Mouse (Mus musculus) intestine, embryonic 16.5 days (tissue): ENCODE results near the gene Mzt1. TPM values are rescaled to one million over a fixed set of nuclear protein-coding genes. Genes with fewer than 3 reads are reported as not detected.
A peak's percentile ranks its signal among the peaks of the same experiment; 100 is the strongest.
"Not testable (repeated sequence)": the region's sequence is repeated elsewhere in the genome, so short reads cannot be mapped to it uniquely, and the experiment has no call there.

ENCODE experiments used
- ATAC-seq: fragments of 200-750 bp; cut with Nextera tagmentation; 2 replicates; pipeline ENCODE4 v1.8.0; 2017; ENCODE audit warnings: moderate TSS enrichment, moderate library complexity
- H3K27ac ChIP-seq: fragments of 300-500 bp; sonication (generic); 2 replicates; pipeline ENCODE4 v1.5.1; 2014; ENCODE audit warnings: mild to moderate bottlenecking, low read length
- H3K27me3 ChIP-seq: fragments of 300-500 bp; sonication (generic); replicated peaks from 2 replicates; pipeline ENCODE4 v1.6.1; 2014; ENCODE audit warnings: low read length, control low read depth, mixed read lengths; ENCODE audit not compliant: control insufficient read depth, insufficient read depth
- H3K36me3 ChIP-seq: fragments of 300-500 bp; sonication (generic); 2 replicates; pipeline ENCODE4 v1.6.1; 2014; ENCODE audit warnings: low read length, control low read depth; ENCODE audit not compliant: control insufficient read depth, insufficient read depth
- H3K4me1 ChIP-seq: fragments of 300-500 bp; sonication (generic); 2 replicates; pipeline ENCODE4 v1.6.1; 2014; ENCODE audit warnings: low read length, control low read depth, mixed read lengths; ENCODE audit not compliant: control insufficient read depth, insufficient read depth
- H3K4me2 ChIP-seq: fragments of 300-500 bp; sonication (generic); 2 replicates; pipeline ENCODE4 v1.6.1; 2014; ENCODE audit warnings: low read depth, low read length, control low read depth
- H3K4me3 ChIP-seq: fragments of 300-500 bp; sonication (generic); 2 replicates; pipeline ENCODE4 v1.5.1; 2014; ENCODE audit warnings: mild to moderate bottlenecking, low read length
- H3K9ac ChIP-seq: fragments of 300-500 bp; sonication (generic); 2 replicates; pipeline ENCODE4 v1.6.1; 2014; ENCODE audit warnings: low read depth, low read length
- H3K9me3 ChIP-seq: fragments of 300-500 bp; sonication (generic); 2 replicates; pipeline ENCODE4 v1.6.1; 2016; ENCODE audit warnings: low read length, control low read depth; ENCODE audit not compliant: control insufficient read depth
- WGBS: fragments of 180-500 bp; shearing (Covaris S2); extraction: QIAGEN DNeasy Blood & Tissue Kit; methylation state at CpG from one replicate; pipeline ENCODE4 v1.1.7; 2014; 5-methylcytosine and 5-hydroxymethylcytosine counted together
- polyA plus RNA-seq: library from polyadenylated mRNA; unstranded; fragments of >200 nt; fragmentation: Nextera tagmentation; extraction: Ambion mirVana; gene quantifications from 2 replicates; pipeline ENCODE4 v1.2.1, GENCODE M21; 2015

Gene Mzt1
- polyA plus RNA-seq, 1 experiment from 2014 or later = 55.6 TPM

GRCm38 (mm10) chr14:99044096-99044495, 1.8 kb downstream of the Mzt1 start:
- H3K27me3 ChIP-seq = no peaks in the 10 kb centered on the region
- H3K27ac ChIP-seq = no peak overlapping the region
- peak overlapping the region; percentile 16; the same call in 1 of the 2 replicates for H3K4me3 ChIP-seq
- WGBS = 41% methylated on average over 10 of the region's 10 CpGs
- no peak for ATAC-seq
- H3K9me3 ChIP-seq = no peaks in the 10 kb centered on the region
- peak overlapping the region; percentile 68 for H3K4me2 ChIP-seq
- peaks cover 20% of the 10 kb centered on the region for H3K4me1 ChIP-seq
- 0 out of 2 replicates have a peak overlapping the region, but pooled peaks have one; percentile 4 for H3K9ac ChIP-seq
- no peaks in the 10 kb centered on the region for H3K36me3 ChIP-seq

GRCm38 (mm10) chr14:99043499-99043898, 2.4 kb downstream of the Mzt1 start:
- H3K4me1 ChIP-seq = peaks cover 20% of the 10 kb centered on the region
- no peak overlapping the region for H3K4me3 ChIP-seq
- H3K36me3 ChIP-seq = no peaks in the 10 kb centered on the region
- H3K27ac ChIP-seq = no peak overlapping the region
- ATAC-seq = no peak
- H3K4me2 ChIP-seq = no peak overlapping the region
- 68% methylated on average over 1 of the region's 1 CpGs for WGBS
- no peak overlapping the region for H3K9ac ChIP-seq
- no peaks in the 10 kb centered on the region for H3K27me3 ChIP-seq
- no peaks in the 10 kb centered on the region for H3K9me3 ChIP-seq

- no peak overlapping the region for H3K4me2 ChIP-seq
- 63% methylated on average over 4 of the region's 4 CpGs for WGBS
- peaks cover 17% of the 10 kb centered on the region for H3K4me1 ChIP-seq
- H3K27me3 ChIP-seq = no peaks in the 10 kb centered on the region
- no peak for ATAC-seq
- no peak overlapping the region for H3K4me3 ChIP-seq
- no peak overlapping the region for H3K27ac ChIP-seq
- H3K9ac ChIP-seq = no peak overlapping the region
- no peaks in the 10 kb centered on the region for H3K36me3 ChIP-seq
- no peaks in the 10 kb centered on the region for H3K9me3 ChIP-seq
Observed at GRCm38 (mm10) chr14:99041416-99041815, 4.5 kb downstream of the Mzt1 start.

GRCm38 (mm10) chr14:99039308-99039707, 6.6 kb downstream of the Mzt1 start:
- H3K4me3 ChIP-seq, H3K9ac ChIP-seq, H3K27me3 ChIP-seq, H3K36me3 ChIP-seq, H3K9me3 ChIP-seq, ATAC-seq, H3K27ac ChIP-seq, H3K4me2 ChIP-seq: not testable (repeated sequence)
- WGBS = 82% methylated on average over 5 of the region's 5 CpGs
- H3K4me1 ChIP-seq = peaks cover 13% of the 10 kb centered on the region

- 79% methylated on average over 2 of the region's 2 CpGs for WGBS
- H3K4me2 ChIP-seq = no peak overlapping the region
- H3K27me3 ChIP-seq = no peaks in the 10 kb centered on the region
- no peaks in the 10 kb centered on the region for H3K36me3 ChIP-seq
- H3K4me1 ChIP-seq = peaks cover 7% of the 10 kb centered on the region
- H3K9ac ChIP-seq = no peak overlapping the region
- no peaks in the 10 kb centered on the region for H3K9me3 ChIP-seq
- H3K27ac ChIP-seq = no peak overlapping the region
- peak; percentile 52; the same call in 1 of the 2 replicates for ATAC-seq
- no peak overlapping the region for H3K4me3 ChIP-seq
Observed at GRCm38 (mm10) chr14:99037703-99038102, 8.2 kb downstream of the Mzt1 start.

- no peaks in the 10 kb centered on the region for H3K9me3 ChIP-seq
- H3K4me1 ChIP-seq = peaks cover under 1% of the 10 kb centered on the region; the same call in 1 of the 2 replicates
- no peak overlapping the region for H3K9ac ChIP-seq
- H3K4me3 ChIP-seq = no peak overlapping the region
- H3K36me3 ChIP-seq = peaks cover 6% of the 10 kb centered on the region; the same call in 1 of the 2 replicates
- no peak overlapping the region for H3K27ac ChIP-seq
- WGBS = 58% methylated on average over 4 of the region's 4 CpGs
- no peak overlapping the region for H3K4me2 ChIP-seq
- ATAC-seq = no peak
- H3K27me3 ChIP-seq = no peaks in the 10 kb centered on the region
Observed at GRCm38 (mm10) chr14:99036039-99036438, 9.9 kb downstream of the Mzt1 start.

GRCm38 (mm10) chr14:99034851-99035250, 11.1 kb downstream of the Mzt1 start:
- 93% methylated on average over 8 of the region's 8 CpGs for WGBS
- H3K27ac ChIP-seq, H3K36me3 ChIP-seq, H3K4me1 ChIP-seq, H3K27me3 ChIP-seq, H3K4me3 ChIP-seq, H3K4me2 ChIP-seq, H3K9ac ChIP-seq, H3K9me3 ChIP-seq, ATAC-seq: not testable (repeated sequence)

GRCm38 (mm10) chr14:99032596-99032995, 13.3 kb downstream of the Mzt1 start:
- ATAC-seq = peak; percentile 69
- 74% methylated on average over 5 of the region's 5 CpGs for WGBS
- Histone ChIP-seq H3K4me3 (no peak overlapping the region), H3K4me2 (no peak overlapping the region), H3K36me3 (peaks cover 6% of the 10 kb centered on the region; the same call in 1 of the 2 replicates), H3K9ac (no peak overlapping the region), H3K27me3 (no peaks in the 10 kb centered on the region), H3K4me1 (no peaks in the 10 kb centered on the region), H3K9me3 (no peaks in the 10 kb centered on the region), H3K27ac (no peak overlapping the region)

- Histone ChIP-seq H3K4me3 (no peak overlapping the region), H3K27me3 (no peaks in the 10 kb centered on the region), H3K4me2 (no peak overlapping the region), H3K9ac (no peak overlapping the region), H3K9me3 (no peaks in the 10 kb centered on the region), H3K36me3 (peaks cover 6% of the 10 kb centered on the region; the same call in 1 of the 2 replicates), H3K27ac (no peak overlapping the region), H3K4me1 (no peaks in the 10 kb centered on the region)
- ATAC-seq = peak; percentile 34; the same call in 1 of the 2 replicates
- WGBS = 82% methylated on average over 5 of the region's 5 CpGs
Observed at GRCm38 (mm10) chr14:99031337-99031873, 14.5 kb downstream of the Mzt1 start.

- Histone ChIP-seq H3K27me3 (no peaks in the 10 kb centered on the region), H3K27ac (no peak overlapping the region), H3K4me1 (no peaks in the 10 kb centered on the region), H3K9ac (no peak overlapping the region), H3K4me2 (no peak overlapping the region), H3K9me3 (no peaks in the 10 kb centered on the region), H3K36me3 (peaks cover 6% of the 10 kb centered on the region; the same call in 1 of the 2 replicates), H3K4me3 (no peak overlapping the region)
- WGBS = 64% methylated on average over 5 of the region's 5 CpGs
- ATAC-seq = no peak
Observed at GRCm38 (mm10) chr14:99029987-99030386, 15.9 kb downstream of the Mzt1 start.
